Mouse (Mus musculus): ENCODE data around the gene A530016L24Rik. TPM values are rescaled to one million over a fixed set of nuclear protein-coding genes. Genes with fewer than 3 reads are reported as not detected.
A peak's percentile ranks its signal among the peaks of the same experiment; 100 is the strongest.

Gene A530016L24Rik
- polyA plus RNA-seq, 1 experiment from 2014 or later = not detected

DNA sequence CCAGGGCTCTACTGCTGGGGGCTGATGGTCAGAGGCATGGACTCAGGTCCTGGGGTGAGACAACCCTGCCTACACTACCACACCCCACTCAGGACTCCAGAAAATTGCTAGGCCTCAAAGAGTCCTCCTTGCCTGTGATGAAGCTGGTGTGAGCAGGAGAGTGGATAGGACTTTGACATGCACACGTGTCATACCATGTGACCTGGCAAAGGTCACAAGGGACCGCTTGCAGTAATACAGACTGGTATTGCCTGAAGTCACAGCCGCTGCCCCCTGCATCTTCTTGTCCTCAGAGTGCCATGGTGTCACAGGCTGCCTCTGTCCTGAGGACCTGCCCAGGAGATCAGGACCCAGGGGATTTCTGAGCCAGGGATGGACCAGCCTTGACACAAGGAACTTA is 24.7 kb upstream of the A530016L24Rik start:
- Histone ChIP-seq H3K4me3 (no peak overlapping the region), H3K27ac (peak overlapping the region; percentile 42), H3K9me3 (replicated peaks) (no peaks in the 10 kb centered on the region), H3K36me3 (no peaks in the 10 kb centered on the region), H3K4me1 (peaks cover 65% of the 10 kb centered on the region), H3K27me3 (ENCODE audit: low read depth, poor library complexity, severe bottlenecking) (peaks cover 37% of the 10 kb centered on the region; the same call in 1 of the 2 replicates)
- DNase-seq (ENCODE audit: low spot score) = no peak
- WGBS = 86% methylated on average over 3 of the region's 3 CpGs

DNA sequence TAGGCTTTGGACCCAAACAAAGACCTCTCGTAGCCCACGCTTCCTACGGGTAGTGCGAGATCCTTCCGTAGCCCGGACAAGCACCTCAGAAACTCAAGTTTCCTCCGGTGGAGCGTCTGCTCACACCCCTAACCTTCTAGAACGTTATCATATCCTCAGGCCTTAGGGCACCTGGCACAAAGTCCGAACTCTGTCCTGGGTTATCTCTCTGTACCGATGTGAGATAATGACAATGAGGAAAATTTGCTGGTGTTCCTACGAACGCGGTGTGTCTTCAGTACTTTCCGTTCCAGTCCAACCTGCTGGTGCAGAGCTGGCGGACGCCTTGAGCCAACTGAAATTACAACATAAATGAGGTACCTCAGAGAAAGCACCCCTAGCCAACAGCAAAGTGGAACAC is 23.3 kb upstream of the A530016L24Rik start:
- H3K9me3 ChIP-seq (replicated peaks) = no peaks in the 10 kb centered on the region
- H3K27me3 ChIP-seq (ENCODE audit: low read depth, poor library complexity, severe bottlenecking) = peaks cover 50% of the 10 kb centered on the region
- no peak for DNase-seq (ENCODE audit: low spot score)
- WGBS = 94% methylated on average over 17 of the region's 17 CpGs
- H3K4me3 ChIP-seq = no peak overlapping the region
- no peaks in the 10 kb centered on the region for H3K36me3 ChIP-seq
- peak overlapping the region; percentile 3; the same call in 1 of the 2 replicates for H3K27ac ChIP-seq
- peaks cover 59% of the 10 kb centered on the region for H3K4me1 ChIP-seq

DNA sequence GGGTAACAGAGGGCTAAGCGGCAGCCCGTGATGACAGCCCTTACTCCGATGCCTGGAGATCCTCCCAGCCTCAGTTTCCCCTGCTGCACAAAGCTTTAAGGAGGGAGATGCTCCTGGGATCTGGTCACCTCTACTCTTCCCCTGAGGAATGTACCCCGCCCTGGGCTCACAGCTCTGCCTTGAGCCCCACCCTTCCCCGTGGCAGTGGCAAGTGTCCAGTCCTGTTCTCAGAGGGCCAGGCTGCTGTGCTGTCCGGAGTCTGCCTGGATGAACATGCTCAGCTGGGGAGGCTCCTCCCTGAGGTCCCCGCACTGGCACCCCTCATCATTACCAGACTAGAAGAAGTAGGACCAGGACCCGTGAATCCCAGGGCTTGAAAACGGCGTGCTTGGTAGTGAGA is 21.9 kb upstream of the A530016L24Rik start:
- no peak for DNase-seq (ENCODE audit: low spot score)
- peaks cover 56% of the 10 kb centered on the region for H3K4me1 ChIP-seq
- peak overlapping the region; percentile 27; the same call in 1 of the 2 replicates for H3K27ac ChIP-seq
- no peaks in the 10 kb centered on the region for H3K36me3 ChIP-seq
- H3K27me3 ChIP-seq (ENCODE audit: low read depth, poor library complexity, severe bottlenecking) = peaks cover 65% of the 10 kb centered on the region
- H3K4me3 ChIP-seq = no peak overlapping the region
- H3K9me3 ChIP-seq (replicated peaks) = no peaks in the 10 kb centered on the region
- WGBS = 88% methylated on average over 10 of the region's 10 CpGs

DNA sequence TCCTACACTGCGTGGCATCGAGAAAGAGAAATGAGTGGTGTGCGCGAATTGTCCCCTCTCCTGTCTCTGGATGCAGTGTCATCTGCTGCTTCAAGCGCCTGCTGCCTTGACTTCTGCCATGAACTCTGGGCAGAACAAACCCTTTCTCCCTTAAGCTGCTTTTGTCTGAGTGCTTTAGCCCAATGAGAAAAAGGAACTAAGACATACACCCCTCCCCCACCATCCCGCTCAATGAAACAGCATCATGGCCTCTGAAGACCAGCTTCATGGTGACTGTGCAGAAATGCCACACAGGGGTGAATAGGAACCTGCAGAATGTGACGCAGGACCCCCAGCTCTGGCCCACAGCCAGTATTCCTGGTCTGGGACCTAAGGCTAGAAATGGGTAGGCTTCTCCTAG is 19.9 kb upstream of the A530016L24Rik start:
- Histone ChIP-seq H3K27me3 (ENCODE audit: low read depth, poor library complexity, severe bottlenecking) (peaks cover 84% of the 10 kb centered on the region), H3K9me3 (replicated peaks) (no peaks in the 10 kb centered on the region), H3K4me3 (no peak overlapping the region), H3K27ac (no peak overlapping the region), H3K4me1 (peaks cover 54% of the 10 kb centered on the region), H3K36me3 (no peaks in the 10 kb centered on the region)
- WGBS = 89% methylated on average over 7 of the region's 7 CpGs
- no peak for DNase-seq (ENCODE audit: low spot score)

DNA sequence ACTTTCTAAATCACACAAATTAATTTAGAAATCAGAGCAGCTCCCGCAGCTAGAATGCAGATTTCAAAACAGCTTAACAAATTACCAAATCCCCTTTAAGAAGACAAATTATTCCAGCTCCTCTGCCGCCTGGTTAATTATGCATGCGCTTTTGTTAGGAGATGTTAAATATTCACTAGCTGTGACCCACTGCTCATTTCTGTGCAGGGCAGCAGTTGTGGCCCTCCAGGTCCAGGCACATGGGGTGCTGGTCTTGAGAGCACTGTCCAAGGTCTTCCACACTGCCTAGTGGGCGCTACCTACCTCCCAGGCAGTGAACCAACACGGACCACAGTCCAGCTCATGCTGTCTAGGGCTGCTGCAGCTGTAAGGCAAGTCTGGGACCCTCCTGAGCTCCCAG is 19.0 kb upstream of the A530016L24Rik start:
- no peak overlapping the region for H3K27ac ChIP-seq
- no peak overlapping the region for H3K4me3 ChIP-seq
- WGBS = 73% methylated on average over 5 of the region's 5 CpGs
- H3K4me1 ChIP-seq = peaks cover 46% of the 10 kb centered on the region
- no peak for DNase-seq (ENCODE audit: low spot score)
- H3K9me3 ChIP-seq (replicated peaks) = no peaks in the 10 kb centered on the region
- H3K36me3 ChIP-seq = no peaks in the 10 kb centered on the region
- peaks cover 89% of the 10 kb centered on the region for H3K27me3 ChIP-seq (ENCODE audit: low read depth, poor library complexity, severe bottlenecking)

DNA sequence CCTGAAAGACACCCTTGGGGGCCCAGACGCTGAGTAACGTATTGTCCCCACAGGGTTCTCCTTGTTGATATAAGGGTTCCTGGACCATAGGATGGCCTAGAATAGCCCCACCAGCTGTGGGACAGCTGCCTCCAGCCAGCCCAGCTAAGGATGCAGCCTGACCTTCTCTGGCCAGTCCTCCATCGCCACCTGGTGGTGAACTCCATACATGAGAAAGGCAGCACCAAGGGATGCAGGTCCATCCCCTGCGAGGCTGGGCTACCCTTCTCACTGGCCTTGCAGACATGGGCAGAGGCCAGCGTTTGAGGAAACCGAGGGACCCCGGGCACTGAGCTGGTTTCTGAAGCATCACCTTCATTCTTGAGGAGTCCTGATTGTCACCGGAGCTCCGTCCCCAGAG is 15.5 kb upstream of the A530016L24Rik start:
- Histone ChIP-seq H3K27ac (peak overlapping the region; percentile 30; the same call in 1 of the 2 replicates), H3K4me3 (no peak overlapping the region), H3K4me1 (peaks cover 40% of the 10 kb centered on the region), H3K36me3 (no peaks in the 10 kb centered on the region), H3K9me3 (replicated peaks) (no peaks in the 10 kb centered on the region), H3K27me3 (ENCODE audit: low read depth, poor library complexity, severe bottlenecking) (peaks cover 90% of the 10 kb centered on the region)
- 24% methylated on average over 9 of the region's 9 CpGs for WGBS
- peak; percentile 92 for DNase-seq (ENCODE audit: low spot score)

DNA sequence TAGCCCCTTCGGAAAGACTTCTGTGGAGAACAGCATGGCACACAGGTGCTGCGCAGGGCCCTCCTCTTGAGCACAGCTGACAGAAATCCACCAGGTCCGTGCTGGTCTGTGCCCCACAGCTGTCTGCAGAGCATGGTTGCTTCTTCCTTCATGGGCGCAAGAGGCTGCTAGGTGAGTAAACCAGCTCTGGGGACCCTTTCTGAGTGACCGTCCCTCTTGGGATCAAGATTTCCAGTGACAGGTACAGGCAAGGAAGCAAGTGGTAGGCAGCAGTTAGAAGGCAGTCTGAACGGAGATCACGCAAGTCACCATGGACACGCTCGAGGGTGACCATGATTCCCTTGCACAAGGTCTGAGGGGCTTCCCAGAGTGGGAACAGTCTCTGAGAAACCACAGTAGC is 287 bp downstream of the A530016L24Rik start:
- WGBS = 91% methylated on average over 9 of the region's 9 CpGs
- H3K4me3 ChIP-seq = no peak overlapping the region
- peaks cover 29% of the 10 kb centered on the region for H3K4me1 ChIP-seq

DNA sequence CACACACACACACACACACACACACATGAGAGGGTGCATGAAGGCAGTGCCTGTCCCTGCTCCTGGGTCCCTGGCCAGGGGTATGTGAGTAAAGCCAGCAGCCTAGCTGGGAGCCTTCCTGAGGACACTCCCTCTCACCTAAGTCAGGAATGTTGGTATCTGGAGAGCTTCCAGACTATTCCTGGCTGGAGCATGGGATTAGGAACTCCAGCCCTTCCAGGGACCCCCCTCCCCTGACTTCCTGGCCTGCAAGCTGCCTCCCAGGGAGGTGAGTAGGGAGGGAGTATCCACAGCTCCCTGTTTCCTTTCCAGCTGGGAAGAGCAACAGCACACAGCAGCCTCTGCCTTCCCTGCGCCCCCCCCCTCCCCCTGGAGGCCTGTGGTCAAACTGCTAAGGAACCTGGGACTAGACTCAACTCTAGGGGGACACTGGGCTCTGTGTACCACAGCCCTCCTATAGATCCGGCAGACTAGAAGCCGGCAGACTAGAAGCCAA is 1.2 kb downstream of the A530016L24Rik start:
- 28% methylated on average over 3 of the region's 3 CpGs for WGBS
- peak overlapping the region; percentile 66; the same call in 1 of the 2 replicates for H3K27ac ChIP-seq
- H3K4me1 ChIP-seq = peaks cover 29% of the 10 kb centered on the region
- peak; percentile 37 for DNase-seq (ENCODE audit: low spot score)
- no peaks in the 10 kb centered on the region for H3K9me3 ChIP-seq (replicated peaks)
- H3K27me3 ChIP-seq (ENCODE audit: low read depth, poor library complexity, severe bottlenecking) = peaks cover 16% of the 10 kb centered on the region; the same call in 1 of the 2 replicates
- H3K36me3 ChIP-seq = no peaks in the 10 kb centered on the region
- H3K4me3 ChIP-seq = no peak overlapping the region

More for the DNA sequence above, 287 bp downstream of the A530016L24Rik start:
- H3K27me3 ChIP-seq (ENCODE audit: low read depth, poor library complexity, severe bottlenecking) = peaks cover 11% of the 10 kb centered on the region; the same call in 1 of the 2 replicates
- no peaks in the 10 kb centered on the region for H3K9me3 ChIP-seq (replicated peaks)
- H3K27ac ChIP-seq = no peak overlapping the region; the same call in 1 of the 2 replicates
- no peaks in the 10 kb centered on the region for H3K36me3 ChIP-seq
- DNase-seq (ENCODE audit: low spot score) = no peak

DNA sequence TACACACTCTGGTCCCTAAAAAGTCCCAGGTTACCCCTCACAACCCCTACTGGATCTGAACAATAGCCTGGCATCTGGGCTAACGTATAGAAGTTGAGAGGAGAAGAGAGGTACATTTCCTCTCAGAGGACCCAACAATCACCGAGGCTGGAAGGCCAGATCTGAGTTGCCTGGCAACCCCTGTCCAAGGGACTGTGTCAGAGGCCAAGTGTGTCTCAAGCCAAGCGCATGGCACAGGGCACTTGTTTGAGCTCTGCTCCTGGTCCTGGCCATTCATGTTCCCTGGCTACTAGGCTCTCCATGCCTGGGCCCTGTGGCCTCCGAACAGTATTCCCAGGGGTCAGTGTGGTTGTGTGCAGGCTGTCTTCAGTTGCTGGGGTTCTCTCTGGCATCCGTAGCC is 6.9 kb downstream of the A530016L24Rik start:
- WGBS = 84% methylated on average over 5 of the region's 5 CpGs
- no peak for DNase-seq (ENCODE audit: low spot score)
- H3K27me3 ChIP-seq (ENCODE audit: low read depth, poor library complexity, severe bottlenecking) = peaks cover 29% of the 10 kb centered on the region; the same call in 1 of the 2 replicates
- H3K9me3 ChIP-seq (replicated peaks) = no peaks in the 10 kb centered on the region
- H3K4me1 ChIP-seq = peaks cover 10% of the 10 kb centered on the region
- no peak overlapping the region for H3K4me3 ChIP-seq
- H3K27ac ChIP-seq = no peak overlapping the region
- H3K36me3 ChIP-seq = no peaks in the 10 kb centered on the region

DNA sequence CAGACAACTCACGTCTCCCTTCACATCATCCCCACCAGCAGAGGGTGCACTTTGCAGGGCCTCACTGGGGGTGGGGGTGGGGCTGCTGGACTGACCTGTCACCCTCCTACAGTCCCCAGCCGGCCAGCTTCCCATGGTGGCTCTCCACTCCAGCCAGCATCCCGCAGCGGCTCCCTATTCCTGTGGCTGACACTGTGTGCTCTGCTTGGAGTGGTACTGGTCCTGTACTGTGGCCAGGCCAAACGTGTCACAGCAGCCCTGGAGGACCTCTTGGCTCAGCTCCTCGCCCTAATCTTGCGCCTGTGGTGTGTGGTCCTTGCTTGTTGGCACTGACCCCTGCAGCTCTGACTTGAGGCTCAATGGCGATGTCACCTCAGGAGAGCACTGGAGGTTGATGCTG is 8.5 kb downstream of the A530016L24Rik start:
- H3K4me3 ChIP-seq = no peak overlapping the region
- no peak overlapping the region for H3K27ac ChIP-seq
- H3K27me3 ChIP-seq (ENCODE audit: low read depth, poor library complexity, severe bottlenecking) = peaks cover 34% of the 10 kb centered on the region
- no peak for DNase-seq (ENCODE audit: low spot score)
- WGBS = 81% methylated on average over 8 of the region's 8 CpGs
- no peaks in the 10 kb centered on the region for H3K9me3 ChIP-seq (replicated peaks)
- peaks cover 10% of the 10 kb centered on the region for H3K4me1 ChIP-seq
- no peaks in the 10 kb centered on the region for H3K36me3 ChIP-seq

DNA sequence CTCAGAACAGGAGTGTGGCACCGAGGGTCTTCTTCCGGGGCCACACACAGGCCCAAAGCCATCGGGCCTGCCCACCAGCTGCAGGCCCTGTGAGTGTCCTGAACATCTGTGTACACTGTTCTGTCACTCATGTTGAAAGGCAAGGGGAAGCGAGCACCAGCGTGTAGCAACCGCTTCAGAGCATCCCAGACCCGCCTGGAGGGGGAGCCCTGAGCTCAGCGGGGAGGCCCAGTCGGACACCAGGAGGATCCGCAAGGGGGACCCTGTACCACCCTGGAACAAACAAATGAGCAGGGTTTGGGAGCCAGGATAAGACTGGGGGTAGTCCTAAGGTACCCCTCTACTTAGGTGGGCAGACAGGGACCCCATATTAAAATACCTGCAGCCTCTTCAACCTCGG is 9.4 kb downstream of the A530016L24Rik start:
- DNase-seq (ENCODE audit: low spot score) = no peak
- H3K9me3 ChIP-seq (replicated peaks) = no peaks in the 10 kb centered on the region
- WGBS = 53% methylated on average over 11 of the region's 11 CpGs
- H3K4me3 ChIP-seq = no peak overlapping the region
- H3K27ac ChIP-seq = no peak overlapping the region
- H3K27me3 ChIP-seq (ENCODE audit: low read depth, poor library complexity, severe bottlenecking) = peaks cover 32% of the 10 kb centered on the region
- H3K4me1 ChIP-seq = peaks cover 18% of the 10 kb centered on the region
- H3K36me3 ChIP-seq = no peaks in the 10 kb centered on the region

DNA sequence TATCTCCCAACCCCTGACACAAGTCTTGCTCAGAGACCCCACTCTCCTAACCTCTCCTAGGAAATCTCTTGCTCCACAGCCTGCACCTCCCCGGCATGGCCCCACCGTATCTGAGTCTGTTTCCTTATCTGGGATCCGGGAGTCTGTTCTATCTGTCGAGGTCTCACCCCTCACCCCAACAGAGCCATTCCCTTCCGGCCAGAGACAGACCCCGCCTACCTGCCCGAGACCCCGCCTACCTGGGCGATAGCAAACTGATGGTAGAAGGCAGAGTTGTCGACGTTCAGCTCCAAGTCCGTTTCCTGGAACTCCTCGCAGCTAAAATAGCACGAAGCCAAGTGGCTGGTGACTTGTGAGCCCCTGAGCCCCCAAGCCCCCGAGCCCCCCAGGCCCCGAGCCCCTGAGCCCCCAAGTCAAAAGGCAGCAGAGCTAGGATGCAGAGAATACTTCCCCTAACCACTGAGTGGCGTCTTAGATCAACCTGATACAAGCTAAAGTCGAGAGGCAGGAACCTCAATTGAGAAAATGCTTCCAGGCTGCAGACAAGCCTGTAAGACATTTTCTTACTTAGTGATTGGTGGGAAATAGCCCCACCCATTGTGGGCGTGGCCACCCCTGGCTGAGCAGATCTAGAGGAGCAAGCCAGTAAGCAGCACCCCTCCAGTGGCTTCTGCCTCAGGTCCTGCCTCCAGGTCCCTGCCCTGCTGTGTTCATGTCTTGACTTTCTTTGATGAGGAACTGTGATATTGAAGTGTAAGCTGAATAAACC is 13.9 kb downstream of the A530016L24Rik start:
- DNase-seq (ENCODE audit: low spot score) = no peak
- peaks cover 23% of the 10 kb centered on the region for H3K4me1 ChIP-seq
- no peak overlapping the region for H3K27ac ChIP-seq
- no peak overlapping the region for H3K4me3 ChIP-seq
- H3K36me3 ChIP-seq = no peaks in the 10 kb centered on the region
- no peaks in the 10 kb centered on the region for H3K9me3 ChIP-seq (replicated peaks)
- H3K27me3 ChIP-seq (ENCODE audit: low read depth, poor library complexity, severe bottlenecking) = peaks cover 16% of the 10 kb centered on the region; the same call in 1 of the 2 replicates
- 32% methylated on average over 19 of the region's 19 CpGs for WGBS

DNA sequence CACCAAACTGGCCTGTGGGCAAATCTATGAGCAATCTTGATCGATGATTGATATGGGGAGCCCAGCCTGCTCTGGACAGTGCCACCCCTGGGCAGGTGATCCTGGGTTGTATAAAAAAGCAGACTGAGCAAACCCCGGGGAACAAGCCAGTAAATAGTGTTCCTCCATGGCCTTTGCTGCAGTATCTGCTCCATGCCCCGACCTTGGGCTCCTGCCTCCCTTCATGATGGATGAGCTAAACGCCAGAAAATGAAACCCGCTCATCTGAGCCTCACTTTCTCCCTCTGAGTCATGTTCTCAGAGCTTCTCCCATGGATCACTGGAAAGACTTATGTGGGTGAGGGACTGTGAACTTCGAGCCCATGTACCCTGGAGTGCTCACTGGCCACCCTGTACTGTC is 17.0 kb downstream of the A530016L24Rik start:
- Histone ChIP-seq H3K27me3 (ENCODE audit: low read depth, poor library complexity, severe bottlenecking) (peaks cover 44% of the 10 kb centered on the region), H3K27ac (no peak overlapping the region), H3K4me1 (peaks cover 33% of the 10 kb centered on the region), H3K36me3 (no peaks in the 10 kb centered on the region), H3K9me3 (replicated peaks) (no peaks in the 10 kb centered on the region), H3K4me3 (no peak overlapping the region)
- no peak for DNase-seq (ENCODE audit: low spot score)
- WGBS = 82% methylated on average over 6 of the region's 6 CpGs

Data from limb, embryonic 10.5 days (tissue).